Mouse (Mus musculus) forebrain, embryonic 15.5 days (tissue): ENCODE measurements at regions not wholly inside any gene's neighbourhood (a gene's known extent, or its start where the extent isn't known, plus 50 kb on each side); places are given as distances from the start of the nearest gene placed in this dataset.

Experiments
- ATAC-seq: fragments of 200-750 bp; cut with Nextera tagmentation; replicated peaks from 2 replicates; pipeline ENCODE4 v1.8.0; 2017; ENCODE audit warnings: mild to moderate bottlenecking, moderate TSS enrichment, moderate library complexity
- H3K27ac ChIP-seq: fragments of 300-500 bp; sonication (generic); replicated peaks from 2 replicates; pipeline ENCODE4 v1.5.1; 2015; ENCODE audit warnings: mild to moderate bottlenecking, inconsistent platforms
- H3K27me3 ChIP-seq: fragments of 300-500 bp; sonication (generic); 2 replicates; pipeline ENCODE4 v1.6.1; 2015; ENCODE audit warnings: inconsistent platforms
- H3K36me3 ChIP-seq: fragments of 300-500 bp; sonication (generic); 2 replicates; pipeline ENCODE4 v1.6.1; 2015; ENCODE audit warnings: mild to moderate bottlenecking, inconsistent platforms
- H3K4me1 ChIP-seq: fragments of 300-500 bp; sonication (generic); 2 replicates; pipeline ENCODE4 v1.6.1; 2015; ENCODE audit warnings: inconsistent platforms
- H3K4me2 ChIP-seq: fragments of 300-500 bp; sonication (generic); replicated peaks from 2 replicates; pipeline ENCODE4 v1.6.1; 2015; ENCODE audit warnings: mild to moderate bottlenecking, inconsistent platforms
- H3K4me3 ChIP-seq: fragments of 300-500 bp; sonication (generic); 2 replicates; pipeline ENCODE4 v1.5.1; 2015; ENCODE audit warnings: mild to moderate bottlenecking, inconsistent platforms
- H3K9ac ChIP-seq: fragments of 300-500 bp; sonication (generic); replicated peaks from 2 replicates; pipeline ENCODE4 v1.6.1; 2015; ENCODE audit warnings: mild to moderate bottlenecking, inconsistent platforms
- H3K9me3 ChIP-seq: fragments of 300-500 bp; sonication (generic); 2 replicates; pipeline ENCODE4 v1.6.1; 2016; ENCODE audit warnings: inconsistent platforms
- WGBS: fragments of 180-500 bp; shearing (Covaris S2); methylation state at CpG from one replicate; pipeline ENCODE4 v1.1.7; 2015; ENCODE audit warnings: mixed read lengths; 5-methylcytosine and 5-hydroxymethylcytosine counted together

- 36% methylated on average over 6 of the region's 6 CpGs for WGBS
- Histone ChIP-seq H3K4me3 (no peak overlapping the region), H3K9ac (no peak overlapping the region), H3K27me3 (no peaks in the 10 kb centered on the region), H3K9me3 (no peaks in the 10 kb centered on the region), H3K4me2 (no peak overlapping the region), H3K4me1 (no peaks in the 10 kb centered on the region), H3K27ac (no peak overlapping the region), H3K36me3 (no peaks in the 10 kb centered on the region)
- ATAC-seq: no peak
These were observed 148.5 kb downstream of the Clic5 start for GRCm38 (mm10) chr17:44336842-44337241.

GRCm38 (mm10) chr17:44337253-44337652, 148.9 kb downstream of the Clic5 start:
- Histone ChIP-seq H3K4me2 (no peak overlapping the region), H3K9me3 (no peaks in the 10 kb centered on the region), H3K27me3 (no peaks in the 10 kb centered on the region), H3K27ac (no peak overlapping the region), H3K9ac (no peak overlapping the region), H3K4me1 (no peaks in the 10 kb centered on the region), H3K4me3 (no peak overlapping the region), H3K36me3 (no peaks in the 10 kb centered on the region)
- no peak for ATAC-seq
- 88% methylated on average over 5 of the region's 5 CpGs for WGBS

GRCm38 (mm10) chr17:44344542-44344941, 156.2 kb downstream of the Clic5 start:
- Histone ChIP-seq H3K36me3 (no peaks in the 10 kb centered on the region), H3K9ac (no peak overlapping the region), H3K4me2 (no peak overlapping the region), H3K27ac (no peak overlapping the region), H3K4me1 (no peaks in the 10 kb centered on the region), H3K27me3 (no peaks in the 10 kb centered on the region), H3K9me3 (no peaks in the 10 kb centered on the region), H3K4me3 (no peak overlapping the region)
- 85% methylated on average over 2 of the region's 2 CpGs for WGBS
- no peak for ATAC-seq

- H3K4me2 ChIP-seq: no peak overlapping the region
- no peaks in the 10 kb centered on the region for H3K27me3 ChIP-seq
- H3K27ac ChIP-seq: no peak overlapping the region
- H3K36me3 ChIP-seq: no peaks in the 10 kb centered on the region
- H3K9me3 ChIP-seq: no peaks in the 10 kb centered on the region
- H3K4me3 ChIP-seq: no peak overlapping the region
- no peak for ATAC-seq
- 92% methylated on average over 2 of the region's 2 CpGs for WGBS
- H3K4me1 ChIP-seq: peaks cover under 1% of the 10 kb centered on the region; the same call in 1 of the 2 replicates
- H3K9ac ChIP-seq: no peak overlapping the region
These were observed 157.0 kb downstream of the Clic5 start for GRCm38 (mm10) chr17:44345374-44345773.

- Histone ChIP-seq H3K36me3 (no peaks in the 10 kb centered on the region), H3K9ac (no peak overlapping the region), H3K4me3 (no peak overlapping the region), H3K4me2 (peak overlapping the region; percentile 35), H3K4me1 (peaks cover 15% of the 10 kb centered on the region), H3K9me3 (no peaks in the 10 kb centered on the region), H3K27me3 (no peaks in the 10 kb centered on the region), H3K27ac (no peak overlapping the region)
- WGBS: 47% methylated on average over 20 of the region's 20 CpGs
- peak; percentile 62; the same call in 1 of the 2 replicates for ATAC-seq
These were observed 162.0 kb downstream of the Clic5 start for GRCm38 (mm10) chr17:44350201-44350948.

GRCm38 (mm10) chr17:44350949-44351244, 162.5 kb downstream of the Clic5 start:
- no peak overlapping the region for H3K27ac ChIP-seq
- ATAC-seq: peak; percentile 47; the same call in 1 of the 2 replicates
- no peak overlapping the region for H3K9ac ChIP-seq
- no peak overlapping the region for H3K4me3 ChIP-seq
- H3K4me1 ChIP-seq: peaks cover 15% of the 10 kb centered on the region
- WGBS: 71% methylated on average over 4 of the region's 4 CpGs
- no peaks in the 10 kb centered on the region for H3K9me3 ChIP-seq
- H3K36me3 ChIP-seq: no peaks in the 10 kb centered on the region
- H3K27me3 ChIP-seq: no peaks in the 10 kb centered on the region
- H3K4me2 ChIP-seq: no peak overlapping the region

GRCm38 (mm10) chr17:44351499-44352117, 163.2 kb downstream of the Clic5 start:
- Histone ChIP-seq H3K27ac (no peak overlapping the region), H3K27me3 (no peaks in the 10 kb centered on the region), H3K9ac (no peak overlapping the region), H3K4me1 (peaks cover 15% of the 10 kb centered on the region), H3K36me3 (no peaks in the 10 kb centered on the region), H3K9me3 (no peaks in the 10 kb centered on the region), H3K4me3 (no peak overlapping the region), H3K4me2 (0 out of 2 replicates have a peak overlapping the region, but pooled peaks have one; percentile 14)
- peak; percentile 74 for ATAC-seq
- WGBS: 16% methylated on average over 13 of the region's 13 CpGs

GRCm38 (mm10) chr17:44352142-44352541, 163.8 kb downstream of the Clic5 start:
- H3K36me3 ChIP-seq: no peaks in the 10 kb centered on the region
- H3K4me3 ChIP-seq: no peak overlapping the region
- no peak for ATAC-seq
- H3K27ac ChIP-seq: no peak overlapping the region
- H3K9ac ChIP-seq: no peak overlapping the region
- no peaks in the 10 kb centered on the region for H3K27me3 ChIP-seq
- H3K9me3 ChIP-seq: no peaks in the 10 kb centered on the region
- peaks cover 15% of the 10 kb centered on the region for H3K4me1 ChIP-seq
- H3K4me2 ChIP-seq: peak overlapping the region; percentile 14; the same call in 1 of the 2 replicates
- WGBS: 54% methylated on average over 13 of the region's 13 CpGs

GRCm38 (mm10) chr17:44363111-44363510, 174.7 kb downstream of the Clic5 start:
- no peak for ATAC-seq

GRCm38 (mm10) chr17:44364494-44364893, 176.1 kb downstream of the Clic5 start:
- Histone ChIP-seq H3K9ac (no peak overlapping the region), H3K4me1 (no peaks in the 10 kb centered on the region), H3K4me3 (no peak overlapping the region), H3K9me3 (no peaks in the 10 kb centered on the region), H3K27ac (no peak overlapping the region), H3K36me3 (no peaks in the 10 kb centered on the region), H3K27me3 (no peaks in the 10 kb centered on the region), H3K4me2 (no peak overlapping the region)
- no peak for ATAC-seq
- WGBS: 95% methylated on average over 6 of the region's 6 CpGs

More at GRCm38 (mm10) chr17:44363111-44363510, 174.7 kb downstream of the Clic5 start:
- Histone ChIP-seq H3K4me1 (no peaks in the 10 kb centered on the region), H3K27me3 (no peaks in the 10 kb centered on the region), H3K4me3 (no peak overlapping the region), H3K4me2 (no peak overlapping the region), H3K36me3 (no peaks in the 10 kb centered on the region), H3K27ac (no peak overlapping the region), H3K9me3 (no peaks in the 10 kb centered on the region), H3K9ac (no peak overlapping the region)
- 81% methylated on average over 4 of the region's 4 CpGs for WGBS

- H3K27me3 ChIP-seq: no peaks in the 10 kb centered on the region
These were observed 178.1 kb downstream of the Clic5 start for GRCm38 (mm10) chr17:44366438-44366837.

GRCm38 (mm10) chr17:44367561-44367960, 179.2 kb downstream of the Clic5 start:
- H3K4me3 ChIP-seq: no peak overlapping the region
- H3K27me3 ChIP-seq: no peaks in the 10 kb centered on the region
- H3K27ac ChIP-seq: no peak overlapping the region
- no peak for ATAC-seq
- H3K36me3 ChIP-seq: no peaks in the 10 kb centered on the region
- no peak overlapping the region for H3K9ac ChIP-seq
- no peaks in the 10 kb centered on the region for H3K9me3 ChIP-seq
- no peak overlapping the region for H3K4me2 ChIP-seq
- 44% methylated on average over 5 of the region's 5 CpGs for WGBS
- H3K4me1 ChIP-seq: no peaks in the 10 kb centered on the region

More at GRCm38 (mm10) chr17:44366438-44366837, 178.1 kb downstream of the Clic5 start:
- Histone ChIP-seq H3K36me3 (no peaks in the 10 kb centered on the region), H3K9me3 (no peaks in the 10 kb centered on the region), H3K4me2 (no peak overlapping the region), H3K4me3 (no peak overlapping the region), H3K9ac (no peak overlapping the region), H3K4me1 (no peaks in the 10 kb centered on the region), H3K27ac (no peak overlapping the region)
- WGBS: 79% methylated on average over 8 of the region's 8 CpGs
- no peak for ATAC-seq
